Mouse (Mus musculus) thymus, adult 2 months (tissue): ENCODE results near the gene Stn1.

ENCODE experiments used
- CTCF ChIP-seq: fragments of 200-500 bp; IDR thresholded peaks from 2 replicates; pipeline ENCODE4 v1.5.1; 2012; ENCODE audit warnings: mild to moderate bottlenecking, control low read depth, low read length, moderate library complexity, borderline replicate concordance; ENCODE audit not compliant: control insufficient read depth, poor library complexity, insufficient read depth; ENCODE audit errors: extremely low read depth
- POLR2A ChIP-seq: fragments of 200-500 bp; IDR thresholded peaks from 2 replicates; pipeline ENCODE4 v1.6.1; 2012; ENCODE audit warnings: mild to moderate bottlenecking, low read length, control low read depth, moderate library complexity; ENCODE audit not compliant: control insufficient read depth, poor library complexity, insufficient read depth; ENCODE audit errors: extremely low read depth

DNA sequence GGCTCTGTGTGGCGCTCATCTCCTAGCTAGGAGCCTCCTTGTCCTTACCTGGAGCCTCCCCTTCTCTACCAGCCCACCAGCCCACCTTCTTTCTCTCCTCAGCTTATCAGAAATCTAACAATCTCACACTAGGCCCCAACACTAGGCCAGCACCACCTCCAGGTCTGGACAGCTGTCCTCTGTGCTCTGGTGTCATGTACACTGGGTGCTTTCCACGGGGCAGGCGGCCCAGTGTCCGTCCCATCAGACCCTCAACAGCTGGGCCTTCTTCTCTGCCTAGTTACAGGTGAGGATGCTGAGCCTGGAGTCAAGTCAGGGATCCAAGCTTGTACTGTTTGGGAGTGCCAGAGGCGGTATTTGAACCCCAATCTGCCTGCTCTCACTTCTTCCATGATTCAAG, 78.1 kb downstream of the Stn1 start:
- TF ChIP-seq CTCF (no peak), POLR2A (no peak)
